Mouse (Mus musculus): Measurements from ENCODE around the gene Angptl4. TPM values are rescaled to one million over a fixed set of nuclear protein-coding genes. Genes with fewer than 3 reads are reported as not detected.
A peak's percentile ranks its signal among the peaks of the same experiment; 100 is the strongest.

Angptl4 gene
- total RNA-seq, 2 experiments from 2014 or later: 156 to 168 TPM

DNA sequence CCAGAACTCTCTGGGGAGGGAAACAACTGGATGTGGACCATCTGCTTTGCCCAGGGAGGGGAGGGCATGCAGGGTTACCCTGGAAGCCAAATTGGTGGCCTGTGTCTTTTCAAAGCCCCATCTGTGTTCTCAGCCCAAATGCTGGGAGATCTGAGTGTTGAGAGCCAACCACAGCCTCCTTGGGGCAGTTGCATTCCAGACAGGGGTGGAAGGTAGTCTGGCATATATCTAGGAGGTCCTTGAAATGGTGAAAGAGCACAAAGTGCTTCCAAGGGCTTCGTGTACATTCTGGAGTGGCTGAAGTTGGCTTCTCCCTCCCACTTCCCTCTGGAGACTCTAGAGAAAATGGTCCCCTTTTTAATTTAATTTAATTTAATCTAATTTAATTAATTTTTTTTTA, 23.1 kb upstream of the Angptl4 start:
- no peak for DNase-seq

GRCm38 (mm10) chr17:33804205-33804604, 22.6 kb upstream of the Angptl4 start:
- DNase-seq: no peak

DNA sequence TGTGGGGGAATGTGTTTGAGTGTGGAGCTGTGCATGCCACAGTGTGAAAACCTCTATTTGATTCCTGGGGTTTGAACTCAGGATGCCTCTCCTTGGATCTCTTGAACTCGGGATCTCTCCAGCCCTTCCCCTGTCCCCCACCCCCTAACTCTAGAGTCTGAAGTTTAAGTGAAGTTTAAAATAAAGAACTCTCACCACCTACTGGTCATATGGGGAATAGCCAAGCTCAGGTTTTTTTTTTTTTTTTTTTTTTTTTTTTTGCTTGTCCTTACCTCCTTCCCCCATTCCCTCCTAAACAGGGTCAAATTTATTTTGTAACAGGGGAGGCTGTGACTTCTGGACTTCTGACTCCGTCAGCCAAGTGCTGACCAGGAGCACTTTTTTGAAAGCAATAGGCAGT, 20.6 kb upstream of the Angptl4 start:
- DNase-seq: no peak

- no peak for DNase-seq
Observed at GRCm38 (mm10) chr17:33799277-33799676, 17.6 kb upstream of the Angptl4 start.

GRCm38 (mm10) chr17:33798306-33798705, 16.7 kb upstream of the Angptl4 start:
- no peak for DNase-seq

DNA sequence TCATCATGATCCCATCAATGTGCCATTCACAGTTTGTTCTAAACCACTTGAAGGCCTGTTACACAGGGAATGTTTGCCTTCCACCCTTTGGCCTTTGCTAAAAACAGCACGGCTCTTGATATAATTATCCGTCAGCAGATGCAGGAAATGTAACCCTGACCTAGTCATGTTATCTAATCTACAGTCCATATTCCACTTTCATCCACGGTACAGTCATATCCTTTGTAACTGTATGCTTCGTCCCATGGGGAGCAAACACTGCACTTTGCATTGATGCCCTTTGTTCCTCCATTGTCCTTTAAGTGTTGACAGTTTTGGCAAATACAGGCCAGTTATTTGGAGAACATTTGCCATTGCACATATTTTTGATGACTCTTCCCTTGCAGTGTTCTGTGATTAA, 7.1 kb upstream of the Angptl4 start:
- no peak for DNase-seq

DNA sequence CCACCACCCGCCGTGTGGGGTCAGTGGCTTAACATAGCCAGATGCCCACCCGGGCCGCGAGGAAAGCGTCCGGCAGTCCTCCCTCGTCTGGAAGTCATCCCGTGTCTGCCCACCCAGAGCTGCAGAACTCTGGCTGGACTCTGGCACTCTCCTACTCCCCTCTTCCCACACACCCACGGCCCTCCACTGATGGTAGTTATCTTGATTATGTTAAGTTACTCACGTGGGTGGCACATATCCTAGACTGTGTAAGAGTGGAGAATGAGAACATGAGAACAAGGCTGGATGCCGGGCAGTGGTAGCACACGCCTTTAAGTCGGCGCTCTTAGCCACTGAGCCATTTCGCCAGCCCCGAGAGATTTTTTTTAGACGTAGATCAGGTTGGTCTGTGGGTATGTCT, 4.7 kb upstream of the Angptl4 start:
- no peak for DNase-seq

DNA sequence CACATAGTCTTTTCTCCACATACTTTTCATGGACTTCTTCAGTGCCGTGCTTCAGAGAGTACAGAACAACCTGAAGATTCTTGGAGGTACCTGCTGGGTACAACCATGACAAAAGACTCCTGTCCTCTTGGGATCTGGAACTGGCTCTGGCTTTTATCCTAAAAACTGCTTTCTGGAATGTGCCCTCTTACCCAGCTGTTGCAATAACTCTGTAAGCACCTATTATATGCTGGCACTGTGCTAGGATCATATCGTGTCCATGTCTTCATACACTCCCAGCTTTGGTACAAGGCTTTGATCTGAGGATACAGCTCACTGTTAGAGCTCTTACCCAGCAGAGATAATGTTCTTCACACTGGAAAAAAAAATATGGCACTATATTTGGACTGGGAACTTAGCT, 3.3 kb upstream of the Angptl4 start:
- DNase-seq: no peak

- peak; percentile 90 for DNase-seq
Observed at GRCm38 (mm10) chr17:33783408-33783807, 1.8 kb upstream of the Angptl4 start.

DNA sequence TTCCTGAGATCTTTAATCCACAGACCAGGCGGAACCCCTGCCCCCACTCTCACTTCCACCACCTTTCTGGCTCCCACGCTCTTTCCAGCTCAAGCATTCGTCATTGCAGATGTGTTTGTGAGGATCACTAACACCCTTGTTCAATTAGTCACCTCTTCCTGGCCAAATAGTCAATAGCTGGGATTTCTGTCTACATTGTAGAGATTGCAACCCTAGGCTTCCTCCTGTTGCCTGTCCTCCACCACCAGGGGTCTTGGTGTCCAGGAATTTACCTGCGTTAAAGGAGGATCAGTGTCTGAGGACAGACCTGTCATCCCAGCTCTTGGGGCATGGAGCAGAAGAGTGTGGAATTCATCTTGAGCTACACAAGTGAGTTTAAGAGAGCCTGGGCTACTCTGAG, 437 bp upstream of the Angptl4 start:
- DNase-seq: no peak

- peak; percentile 67 for DNase-seq
Observed at GRCm38 (mm10) chr17:33780431-33780830, 1.2 kb downstream of the Angptl4 start.

DNA sequence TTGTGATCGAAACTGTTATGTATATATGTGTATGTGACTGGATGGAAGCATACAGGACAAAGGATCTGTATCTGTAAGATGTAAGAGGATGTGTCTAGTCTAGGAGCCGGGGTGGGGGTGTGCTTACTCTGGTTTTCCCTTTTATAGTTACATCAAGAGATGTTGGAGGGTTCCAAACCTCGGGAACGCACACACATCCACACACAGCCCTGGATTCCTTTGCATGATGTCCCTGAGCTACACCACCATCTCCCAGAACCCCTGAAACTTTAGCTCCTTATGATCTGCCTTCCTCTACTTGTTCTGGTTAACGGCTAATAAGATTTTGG, 1.7 kb downstream of the Angptl4 start:
- no peak for DNase-seq

DNA sequence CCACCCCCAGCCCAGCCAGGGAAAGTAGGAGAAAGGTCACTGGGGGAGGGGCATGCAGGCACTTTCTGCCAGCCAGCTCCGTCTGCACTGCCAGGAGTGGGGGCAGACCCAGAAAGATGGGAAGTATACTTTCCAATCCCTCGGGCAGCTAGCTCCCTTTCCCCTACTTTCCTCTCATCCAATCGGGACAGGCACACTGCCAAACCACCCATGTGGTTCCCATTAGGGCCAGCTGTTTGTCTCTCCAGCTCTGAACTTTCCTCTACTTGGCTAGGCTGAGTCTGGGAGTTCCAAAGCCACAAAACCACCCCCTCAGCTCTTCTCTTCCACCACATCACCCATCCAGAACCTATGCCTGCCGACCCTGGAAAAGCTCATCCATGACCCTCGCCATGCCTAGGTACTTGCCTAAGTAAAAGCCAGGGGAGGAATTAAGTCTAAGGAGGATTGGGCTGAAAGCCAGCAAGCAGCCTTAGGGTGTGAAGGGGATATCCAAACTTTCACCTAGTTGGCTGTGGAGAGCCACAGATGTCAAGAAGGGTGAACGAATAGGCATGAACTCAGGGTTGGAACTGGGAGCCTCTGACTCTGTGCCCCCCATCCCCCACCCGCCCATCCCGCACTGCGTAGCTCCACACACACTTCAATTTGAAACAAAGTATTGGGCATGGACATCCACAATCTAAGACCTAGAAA, 2.2 kb downstream of the Angptl4 start:
- peak; percentile 93 for DNase-seq

DNA sequence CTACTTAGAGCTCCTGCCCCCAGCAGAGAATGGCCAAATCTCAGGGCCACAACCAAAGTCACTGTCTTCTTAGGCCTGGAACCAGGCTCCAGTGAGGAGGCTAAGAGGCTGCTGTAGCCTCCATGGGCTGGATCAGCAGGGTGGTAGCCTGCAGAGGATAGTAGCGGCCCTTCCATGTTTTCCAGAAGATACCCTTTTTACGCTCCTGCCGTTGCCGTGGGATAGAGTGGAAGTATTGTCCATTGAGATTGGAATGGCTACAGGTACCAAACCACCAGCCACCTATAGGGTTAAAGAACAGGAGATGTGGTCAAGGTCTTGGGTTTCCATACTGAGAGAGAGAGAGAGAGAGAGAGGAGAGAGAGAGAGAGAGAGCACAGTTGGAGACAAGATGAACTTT, 6.3 kb downstream of the Angptl4 start:
- no peak for DNase-seq

- no peak for DNase-seq
Observed at GRCm38 (mm10) chr17:33774573-33775155, 7.0 kb downstream of the Angptl4 start.

- no peak for DNase-seq
Observed at GRCm38 (mm10) chr17:33773871-33774572, 7.6 kb downstream of the Angptl4 start.

DNA sequence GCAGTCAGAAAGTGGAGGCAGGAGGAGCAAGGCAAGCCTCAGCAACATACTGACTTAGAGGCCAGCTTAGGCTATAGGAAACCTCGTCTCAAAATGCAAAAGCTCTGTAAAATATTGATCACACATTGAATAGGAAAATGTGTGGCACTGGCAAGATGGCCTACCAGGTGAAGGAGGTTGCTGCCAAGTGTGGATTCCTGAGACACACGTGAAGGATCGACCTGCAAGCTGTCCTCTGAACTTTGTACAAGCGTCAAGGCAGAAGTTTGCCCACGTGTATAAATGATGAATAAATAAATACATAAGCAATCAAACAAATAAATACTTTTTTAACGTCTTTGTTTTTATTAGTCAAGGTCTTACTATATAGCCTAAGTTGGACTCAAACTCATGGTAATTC, 8.2 kb downstream of the Angptl4 start:
- no peak for DNase-seq

GRCm38 (mm10) chr17:33771617-33772016, 10.0 kb downstream of the Angptl4 start:
- DNase-seq: no peak

DNA sequence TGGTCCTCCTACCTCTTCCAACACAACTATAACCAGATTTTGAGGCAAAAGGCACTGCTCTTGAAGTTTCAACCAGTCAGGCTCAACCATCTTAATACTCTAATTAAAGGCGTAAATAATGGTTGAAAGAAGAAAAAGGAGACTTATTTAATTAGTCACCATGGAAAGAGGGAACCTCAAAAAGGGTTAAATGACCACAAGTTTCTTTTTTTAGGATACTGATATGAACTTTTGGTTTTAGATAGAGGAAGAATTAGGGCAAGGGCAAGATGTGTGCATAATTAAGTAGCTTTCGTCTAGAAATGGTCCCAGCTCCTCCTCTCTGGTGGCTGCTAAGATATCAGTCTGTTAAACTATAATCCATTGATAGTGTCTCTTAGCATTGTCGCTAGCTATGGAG, 15.2 kb downstream of the Angptl4 start:
- DNase-seq: no peak

DNA sequence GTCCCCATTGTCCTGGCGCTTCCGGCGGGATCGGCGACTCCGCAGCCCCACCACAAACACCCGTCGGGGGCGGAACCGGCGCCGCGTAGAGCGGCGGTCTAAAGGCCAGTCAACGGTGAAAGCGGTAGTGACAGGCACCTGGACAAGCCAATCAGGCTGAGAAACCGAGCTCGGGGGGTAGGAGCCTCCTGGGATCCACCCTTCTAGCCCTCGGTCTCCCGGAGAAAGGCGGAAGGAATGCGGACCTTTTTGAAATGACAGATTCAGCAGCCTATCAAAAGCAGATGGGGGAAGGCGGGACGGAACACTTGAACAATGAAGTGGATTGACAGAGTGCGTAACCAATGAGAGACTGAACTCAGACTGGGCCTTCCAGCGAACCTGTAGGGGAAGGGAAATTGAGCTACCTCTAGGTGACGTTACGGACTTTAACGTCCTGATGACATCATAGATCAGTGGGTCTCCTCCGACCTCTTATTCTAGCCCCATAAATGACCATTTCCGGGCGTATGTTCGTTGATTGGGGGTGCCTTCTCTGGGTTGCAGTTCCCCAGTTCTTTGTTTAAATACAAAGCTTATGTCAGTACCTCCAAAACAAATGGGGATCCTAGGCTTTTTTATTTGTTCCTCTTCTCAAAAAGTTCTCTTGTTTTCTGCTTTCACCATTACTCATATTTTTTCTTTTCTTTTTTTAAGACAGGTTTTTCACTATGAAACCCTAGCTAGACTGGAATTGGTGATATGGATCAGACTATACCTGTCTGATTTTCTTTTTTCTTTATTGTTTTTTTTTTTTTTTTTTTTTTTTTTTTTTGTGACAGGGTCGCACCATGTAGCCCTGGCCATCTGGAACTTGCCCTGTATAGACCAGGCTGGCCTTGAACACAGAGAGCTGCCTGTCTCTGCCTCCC, 21.1 kb downstream of the Angptl4 start, which contains the start of gene Rab11b:
Rab11b (minus strand) TSS at position 276 of the 911 bp plus-strand sequence.
- DNase-seq: peak; percentile 99

DNA sequence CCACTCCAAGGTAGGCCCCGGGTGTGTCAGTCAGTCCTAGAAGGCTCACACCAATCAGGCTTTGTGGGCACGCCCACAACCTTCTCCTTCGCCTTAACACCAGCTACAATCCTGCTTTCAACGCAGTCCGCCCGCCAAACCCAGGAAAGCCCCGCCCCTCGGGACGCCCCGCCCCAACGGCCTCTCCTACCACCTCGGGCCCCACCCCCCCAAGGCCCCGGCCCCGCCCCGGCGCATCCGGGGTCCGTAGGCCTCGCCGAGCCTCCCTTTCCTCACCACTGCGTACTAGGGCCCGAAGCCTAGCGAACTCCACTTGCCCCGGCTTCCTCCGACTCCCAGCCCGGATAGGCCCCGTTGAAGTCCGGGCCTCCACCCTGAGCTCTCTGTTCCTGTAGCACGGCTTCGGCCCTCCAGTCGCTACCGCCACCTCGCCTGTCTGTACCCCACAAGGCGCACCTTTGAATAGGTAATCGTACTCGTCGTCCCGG, 21.8 kb downstream of the Angptl4 start:
- DNase-seq: peak; percentile 99

DNA sequence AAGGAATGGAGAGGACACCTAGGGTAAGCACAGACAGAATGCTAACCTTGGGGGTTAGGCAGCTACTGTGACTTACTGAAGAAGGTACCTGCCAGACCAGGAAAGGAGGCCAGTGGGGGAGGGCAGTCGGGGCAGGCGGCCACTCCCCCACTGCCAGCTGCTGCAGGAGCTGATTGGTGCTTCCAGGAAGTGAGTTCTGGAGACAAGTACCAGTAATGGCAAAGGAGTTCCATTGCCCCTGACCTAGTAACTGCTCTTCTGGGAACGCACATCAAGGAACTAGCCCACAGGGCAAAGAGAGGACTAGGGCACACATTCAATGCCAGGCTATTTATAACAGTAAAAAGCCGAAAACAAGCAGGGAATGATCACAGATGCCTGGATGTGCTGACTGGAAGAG, 24.4 kb downstream of the Angptl4 start:
- DNase-seq: peak; percentile 78
